Mouse (Mus musculus) ovary, postnatal 14 days (tissue): Measurements from ENCODE around the gene Arf3.

ENCODE experiments used
- DNase-seq: peaks from one replicate; pipeline ENCODE4 v3.0.0; 2022; ENCODE audit warnings: low spot score

Gene Arf3

GRCm38 (mm10) chr15:98717301-98717700 is 45.7 kb downstream of the Arf3 start:
- DNase-seq: no peak

- DNase-seq: no peak
Observed at GRCm38 (mm10) chr15:98714230-98714652, 48.8 kb downstream of the Arf3 start.

- peak; percentile 48 for DNase-seq
Observed at GRCm38 (mm10) chr15:98710442-98710841, 52.6 kb downstream of the Arf3 start.

- DNase-seq: peak; percentile 76
Observed at GRCm38 (mm10) chr15:98707766-98708372, 55.1 kb downstream of the Arf3 start, which contains the start of gene Ccdc65. Ccdc65 (plus strand) TSS chr15:98708207.

DNA sequence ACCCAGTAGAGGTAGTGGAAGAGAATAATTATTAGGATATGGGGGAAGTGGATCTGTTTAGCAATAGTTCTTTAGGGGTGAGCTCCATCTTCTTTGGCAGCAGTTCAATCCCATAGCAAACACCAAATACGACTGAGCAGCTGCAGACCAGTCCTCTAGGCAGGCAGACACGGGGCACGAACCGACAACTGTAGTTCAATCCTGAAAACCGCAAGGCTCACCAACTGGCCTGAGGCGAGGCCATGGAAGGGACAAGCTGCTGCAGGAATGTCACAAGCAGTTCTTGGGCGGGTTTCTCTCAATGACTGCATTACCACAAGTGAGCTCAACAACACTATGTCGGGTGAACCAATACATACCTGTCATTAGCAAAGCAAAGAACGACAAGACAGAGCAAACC is 58.7 kb downstream of the Arf3 start:
- no peak for DNase-seq

DNA sequence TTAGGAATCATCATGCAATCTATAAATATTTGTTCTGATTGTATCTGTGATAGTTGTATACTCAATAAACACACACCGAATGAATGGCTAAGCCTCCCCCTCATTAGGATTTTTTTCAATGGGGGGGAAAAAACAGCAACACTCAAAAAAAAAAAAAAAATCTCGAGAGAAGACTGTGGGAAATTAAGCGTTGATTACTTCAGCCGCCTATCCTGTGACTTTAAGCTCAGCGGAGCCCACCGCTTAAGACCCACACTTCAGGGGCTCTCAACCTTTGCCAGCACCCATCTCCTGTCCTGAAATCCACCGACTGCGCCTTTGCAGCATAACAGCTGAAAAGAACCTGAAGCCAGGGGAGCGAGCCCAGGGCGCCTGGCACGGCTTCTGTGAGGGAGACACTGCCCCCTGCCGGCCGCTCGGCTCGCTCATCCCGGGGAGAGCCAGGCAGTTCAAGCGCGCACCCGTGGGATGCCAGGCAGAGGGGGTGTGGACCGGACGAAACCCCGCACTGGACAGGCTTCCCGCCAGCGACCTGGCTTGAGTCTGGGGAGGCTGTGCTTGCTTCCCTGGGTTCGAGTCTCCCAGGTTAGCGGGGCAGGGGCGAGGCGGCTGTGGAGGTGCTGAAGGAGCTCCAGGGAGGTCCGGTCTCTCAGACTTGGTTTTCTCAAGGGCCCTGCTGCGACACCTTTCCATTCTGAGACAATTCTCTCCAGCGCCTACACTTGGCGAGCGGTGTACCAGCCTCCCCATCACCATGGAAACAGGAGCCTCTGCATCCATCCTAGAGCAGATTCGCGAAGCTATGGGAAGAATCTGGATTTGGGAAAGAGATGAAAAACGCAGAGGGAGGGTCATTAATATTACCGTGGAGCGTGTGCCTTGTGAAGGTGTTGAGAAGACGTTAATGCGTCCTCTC is 63.6 kb downstream of the Arf3 start:
- peak; percentile 86 for DNase-seq

- DNase-seq: no peak
Observed at GRCm38 (mm10) chr15:98696216-98696615, 66.8 kb downstream of the Arf3 start.

DNA sequence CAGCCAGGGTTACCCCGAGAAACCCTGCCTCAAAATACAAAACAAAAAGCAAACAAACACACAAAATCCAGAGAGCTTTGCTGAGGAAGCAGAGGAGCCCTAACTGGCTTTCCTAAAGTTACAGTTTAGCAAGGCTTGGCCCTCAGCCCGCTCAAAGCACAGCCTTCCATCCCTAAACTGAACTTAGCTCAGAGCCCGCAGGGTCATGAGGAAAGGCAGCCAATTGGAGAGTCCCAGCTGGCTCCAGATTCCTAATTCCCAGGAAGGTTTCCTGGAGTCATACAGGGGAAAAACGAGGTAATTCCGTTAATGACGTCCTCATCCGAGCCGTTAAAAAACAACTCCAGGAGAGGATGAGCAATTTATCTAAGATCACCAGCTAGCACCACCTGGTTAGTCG is 67.3 kb downstream of the Arf3 start:
- DNase-seq: no peak

GRCm38 (mm10) chr15:98692171-98692715 is 70.8 kb downstream of the Arf3 start:
- no peak for DNase-seq

DNA sequence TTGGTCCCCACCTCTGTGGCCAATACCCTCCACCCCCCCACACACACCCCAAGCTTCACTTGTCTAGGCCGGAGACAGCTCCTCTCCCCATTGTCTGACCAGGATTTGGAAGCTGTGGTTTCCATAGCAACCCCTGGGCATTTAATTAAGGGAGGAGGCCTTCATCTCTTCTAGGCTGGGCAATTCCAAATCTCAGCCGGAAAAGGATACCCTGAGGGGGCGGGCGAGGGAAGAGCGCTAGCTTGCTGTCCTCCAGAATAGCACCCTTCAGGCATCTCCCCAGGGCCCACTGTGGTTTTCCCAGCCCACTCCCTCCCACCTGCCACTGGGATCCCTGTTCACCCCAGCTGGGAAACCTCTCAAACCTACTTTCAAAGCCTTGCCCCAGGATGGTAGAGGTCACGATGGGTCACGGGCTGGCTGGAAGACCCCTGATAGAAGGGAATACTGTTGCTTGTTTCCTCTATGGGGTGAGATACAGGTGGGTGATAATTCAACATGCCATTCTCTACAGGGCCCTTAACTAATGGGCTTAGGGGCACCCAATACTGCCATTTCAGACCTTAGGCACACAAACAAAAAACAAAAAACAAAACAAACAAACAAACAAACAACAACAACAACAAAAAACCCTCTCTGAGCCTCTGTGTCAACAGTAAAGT is 71.4 kb downstream of the Arf3 start:
- DNase-seq: no peak

DNA sequence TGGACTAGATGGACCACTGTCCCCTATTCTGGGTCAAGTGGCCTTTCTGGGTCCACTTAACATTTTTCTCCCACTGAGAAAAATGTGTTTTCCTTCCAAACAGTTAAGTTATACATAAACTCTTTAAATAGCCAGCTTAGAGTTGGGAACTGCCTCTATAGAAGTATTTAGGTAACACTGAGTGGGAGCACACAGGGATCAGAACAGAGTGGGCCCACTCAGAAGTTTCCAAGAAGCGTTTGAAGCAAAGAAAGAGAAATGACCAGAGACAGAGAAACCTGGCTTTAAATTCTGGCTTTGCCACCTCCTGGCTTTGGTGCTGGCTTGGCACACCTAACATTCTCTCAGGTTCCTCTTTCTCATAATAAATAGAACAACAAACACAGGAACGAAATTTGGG is 73.3 kb downstream of the Arf3 start:
- no peak for DNase-seq
